Mouse (Mus musculus): ENCODE data around the gene Ets1.

DNA sequence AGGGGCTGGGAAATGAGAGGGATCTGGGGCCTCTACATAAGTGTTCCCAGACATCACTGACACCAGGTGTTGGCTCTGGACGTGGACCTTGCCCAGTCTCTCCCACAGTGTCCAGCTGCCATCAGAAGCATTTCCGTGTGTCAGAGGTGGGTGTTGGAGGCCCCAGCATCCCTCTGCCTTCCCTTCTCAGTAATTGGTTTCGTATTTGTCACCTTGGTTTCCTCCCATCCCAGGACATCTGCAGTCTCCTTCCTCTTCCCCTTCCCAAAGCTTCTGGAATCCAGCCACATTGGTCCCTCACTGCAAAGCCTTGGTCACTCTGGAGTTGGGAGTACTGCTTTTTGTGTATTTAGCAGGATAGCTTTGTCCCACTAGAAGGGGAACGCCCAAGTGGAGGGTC is 75.7 kb downstream of the Ets1 start:
- TF ChIP-seq GATA1 (IDR thresholded peaks at IDR 0.05; ENCODE audit: borderline replicate concordance, low read length) (no peak), FLI1 (IDR thresholded peaks at IDR 0.05; ENCODE audit: low read length) (no peak)
